Mouse (Mus musculus): ENCODE data around the gene Atp2b2.

DNA sequence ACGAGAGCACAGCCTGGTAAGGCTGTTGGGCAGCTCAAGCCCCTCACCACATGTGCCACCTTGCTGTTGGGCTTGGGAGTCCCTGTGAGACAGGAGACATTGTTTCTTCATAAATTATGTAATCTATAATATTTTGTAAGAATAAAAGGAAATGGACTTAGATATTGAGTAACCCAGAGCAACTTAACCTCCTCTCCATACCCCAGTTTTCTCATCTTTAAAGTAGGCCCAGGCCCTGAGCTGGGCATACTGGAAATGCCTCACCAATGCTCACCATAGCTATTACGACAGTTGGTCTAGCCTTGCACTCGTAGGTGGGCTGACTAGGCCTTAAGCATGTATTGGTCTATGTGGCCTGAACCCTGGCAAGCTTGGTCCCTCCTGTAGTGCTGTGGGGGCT is 225.7 kb downstream of the Atp2b2 start:
- TF ChIP-seq POLR2A (IDR thresholded peaks at IDR 0.05; ENCODE audit: low read depth, low read length) (no peak), CTCF (IDR thresholded peaks at IDR 0.05; ENCODE audit: borderline replicate concordance, insufficient read depth, low read length) (no peak)

All from embryonic fibroblast, embryonic 13.5 days (primary cell).